Mouse (Mus musculus) embryonic fibroblast, embryonic 13.5 days (primary cell): ENCODE measurements at regions not wholly inside any gene's neighbourhood (a gene's known extent, or its start where the extent isn't known, plus 50 kb on each side); places are given as distances from the start of the nearest gene placed in this dataset.

Experiments
- CTCF ChIP-seq: IDR thresholded peaks from 2 replicates; pipeline ENCODE4 v1.5.1; 2011; ENCODE audit warnings: mild to moderate bottlenecking, control low read depth, low read length, moderate library complexity, borderline replicate concordance; ENCODE audit not compliant: insufficient read depth
- POLR2A ChIP-seq: IDR thresholded peaks from 2 replicates; pipeline ENCODE4 v1.6.1; 2011; ENCODE audit warnings: low read depth, mild to moderate bottlenecking, control low read depth, low read length, moderate library complexity

DNA sequence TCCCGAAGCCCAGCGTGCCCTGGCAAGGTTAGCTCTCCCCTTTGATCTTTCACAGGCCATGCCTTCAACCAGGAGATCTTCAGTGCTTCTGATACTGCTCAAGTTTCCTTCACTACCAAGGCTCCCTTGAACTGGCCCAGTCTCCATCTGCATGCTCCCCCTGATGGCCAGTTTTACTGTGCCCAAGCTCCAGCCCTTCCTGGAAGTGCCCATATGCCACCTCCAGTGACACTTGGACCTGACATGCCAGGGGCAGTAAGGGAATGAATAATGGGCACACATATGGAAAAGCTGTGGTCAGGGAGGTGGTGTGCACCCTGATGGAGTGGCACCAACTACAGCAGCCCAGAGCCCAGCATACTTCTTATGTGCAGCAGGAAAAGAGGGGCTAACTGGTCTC lies 256.7 kb upstream of the Zmiz1 start:
- TF ChIP-seq CTCF = no peak
- no peak for TF ChIP-seq POLR2A
